Mouse (Mus musculus) layer of hippocampus, adult 8-10 months (tissue): ENCODE results near the gene Cmtm8. TPM values are rescaled to one million over a fixed set of nuclear protein-coding genes. Genes with fewer than 3 reads are reported as not detected.

ENCODE experiments used
- DNase-seq, 2 experiments: peaks; one replicate each; pipeline ENCODE4 v3.0.0; 2022; ENCODE audit warnings: low spot score in 2 of 2
- total RNA-seq, 4 experiments: library from RNA; stranded (reverse); gene quantifications; 2 replicates each; pipeline ENCODE4 v1.2.4; 2022

Gene Cmtm8
- total RNA-seq, 4 experiments from 2014 or later, result 2.4 to 3.7 (median 2.5) TPM

GRCm38 (mm10) chr9:114787134-114787533 is 56.8 kb downstream of the Cmtm8 start:
- DNase-seq, result no peak

- no peak for DNase-seq
Observed at GRCm38 (mm10) chr9:114785432-114786125, 58.4 kb downstream of the Cmtm8 start.

GRCm38 (mm10) chr9:114781526-114782212 is 62.3 kb downstream of the Cmtm8 start, which contains the start of gene Cmtm7:
Gene Cmtm7 (minus strand): TSS chr9:114781856.
- peak in 1 of 2 experiments; percentile 7 for DNase-seq

GRCm38 (mm10) chr9:114780746-114781525 is 63.0 kb downstream of the Cmtm8 start:
- no peak for DNase-seq

- DNase-seq, result no peak
Observed at GRCm38 (mm10) chr9:114779984-114780745, 63.8 kb downstream of the Cmtm8 start.

- DNase-seq, result no peak
Observed at GRCm38 (mm10) chr9:114778877-114779276, 65.1 kb downstream of the Cmtm8 start.

- DNase-seq, result no peak
Observed at GRCm38 (mm10) chr9:114778047-114778390, 65.9 kb downstream of the Cmtm8 start.

GRCm38 (mm10) chr9:114777178-114778046 is 66.5 kb downstream of the Cmtm8 start:
- DNase-seq, result no peak

GRCm38 (mm10) chr9:114776361-114776760 is 67.6 kb downstream of the Cmtm8 start:
- DNase-seq, result no peak

- peak in 1 of 2 experiments; percentile 14 for DNase-seq
Observed at GRCm38 (mm10) chr9:114775272-114775671, 68.7 kb downstream of the Cmtm8 start.

GRCm38 (mm10) chr9:114774629-114775028 is 69.3 kb downstream of the Cmtm8 start:
- no peak for DNase-seq

GRCm38 (mm10) chr9:114771565-114771964 is 72.4 kb downstream of the Cmtm8 start:
- no peak for DNase-seq

GRCm38 (mm10) chr9:114770224-114770623 is 73.7 kb downstream of the Cmtm8 start:
- DNase-seq, result no peak

GRCm38 (mm10) chr9:114768066-114768465 is 75.9 kb downstream of the Cmtm8 start:
- DNase-seq, result no peak

GRCm38 (mm10) chr9:114767507-114767906 is 76.4 kb downstream of the Cmtm8 start:
- DNase-seq, result no peak

- DNase-seq, result peak in 1 of 2 experiments; percentile 49
Observed at GRCm38 (mm10) chr9:114767030-114767429, 76.9 kb downstream of the Cmtm8 start.

- DNase-seq, result no peak
Observed at GRCm38 (mm10) chr9:114763341-114763740, 80.6 kb downstream of the Cmtm8 start.

- DNase-seq, result no peak
Observed at GRCm38 (mm10) chr9:114761848-114762247, 82.1 kb downstream of the Cmtm8 start.

- DNase-seq, result no peak
Observed at GRCm38 (mm10) chr9:114760353-114760752, 83.6 kb downstream of the Cmtm8 start.

- DNase-seq, result no peak
Observed at GRCm38 (mm10) chr9:114759886-114760285, 84.1 kb downstream of the Cmtm8 start.
